Mouse (Mus musculus) megakaryocyte-erythroid progenitor cell, adult 5-6 weeks (primary cell): ENCODE results near the gene AI597479. TPM values are rescaled to one million over a fixed set of nuclear protein-coding genes. Genes with fewer than 3 reads are reported as not detected.
"Not testable (repeated sequence)": the region's sequence is repeated elsewhere in the genome, so short reads cannot be mapped to it uniquely, and the experiment has no call there.

ENCODE experiments used
- ATAC-seq: replicated peaks from 2 replicates; pipeline ENCODE4 v1.8.0; 2016; ENCODE audit warnings: mild to moderate bottlenecking, inconsistent platforms; ENCODE audit not compliant: severe bottlenecking, poor library complexity, low FRiP score, low TSS enrichment
- total RNA-seq, 2 experiments: library from RNA; stranded (forward) in 1 of 2; stranded (reverse) in 1 of 2; fragments of 200-1000, 215-1000 nt in 1 of 2; fragments of >200 nt in 1 of 2; fragmentation: Nextera tagmentation in 1 of 2; gene quantifications; 2 replicates each; pipeline ENCODE4 v1.2.3; 2014 to 2017

Gene AI597479
- total RNA-seq, 2 experiments from 2014 or later, result 12.5 to 20.3 TPM

DNA sequence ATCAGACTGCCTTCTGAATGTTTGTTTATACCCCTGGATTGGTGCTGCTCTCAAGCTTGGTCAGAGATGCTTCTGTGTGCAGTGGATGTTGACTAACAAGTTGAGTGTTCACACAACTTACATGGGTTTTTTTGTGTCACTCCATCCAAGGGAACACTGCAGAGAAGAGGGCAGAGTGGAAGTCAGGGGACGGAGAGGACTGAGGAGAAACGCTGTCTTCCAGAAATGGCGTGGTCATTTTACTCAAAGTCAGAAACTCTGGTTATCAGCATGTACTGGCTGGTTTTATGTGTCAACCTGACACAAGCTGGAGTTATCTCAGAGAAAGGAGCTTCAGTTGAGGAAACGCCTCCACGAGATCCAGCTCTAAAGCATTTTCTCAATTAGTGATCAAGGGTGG is 22.4 kb downstream of the AI597479 start:
- no peak for ATAC-seq

DNA sequence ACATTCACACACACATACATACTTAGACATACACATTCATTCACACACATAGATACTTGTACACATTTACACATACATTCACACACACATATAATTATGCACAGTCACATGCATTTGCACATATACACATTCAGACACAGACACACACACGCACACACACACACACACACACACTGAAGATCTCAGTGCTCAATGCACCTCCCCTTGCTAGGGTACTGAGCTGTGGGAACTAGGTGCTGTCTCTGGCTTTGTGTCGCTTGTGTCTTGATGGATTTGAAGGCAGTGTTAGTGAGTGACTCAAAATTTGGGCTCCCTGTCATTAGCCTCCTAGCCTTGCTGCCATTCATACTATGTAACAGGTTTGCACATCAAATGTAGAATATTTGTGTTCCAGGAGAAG is 24.1 kb downstream of the AI597479 start:
- no peak for ATAC-seq

DNA sequence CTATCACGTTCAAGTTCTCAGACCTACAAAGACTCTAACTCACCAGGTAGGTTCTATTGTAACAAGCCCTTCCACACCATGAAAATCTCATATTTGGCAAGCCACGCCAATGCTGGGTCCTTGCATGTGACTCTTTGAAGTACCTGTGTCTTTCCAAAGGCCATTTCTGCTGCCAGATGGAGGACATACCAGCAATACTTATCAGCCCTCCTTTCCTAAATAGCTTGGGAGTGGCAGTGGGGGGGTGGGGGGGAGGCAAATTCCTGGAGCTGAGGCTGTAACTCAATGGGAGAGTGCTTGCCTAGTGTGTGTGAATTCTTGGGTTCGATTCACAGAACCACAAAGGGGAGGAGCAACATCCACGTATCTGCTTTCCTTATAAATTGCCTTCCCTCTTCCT is 26.2 kb downstream of the AI597479 start:
- ATAC-seq, result no peak

DNA sequence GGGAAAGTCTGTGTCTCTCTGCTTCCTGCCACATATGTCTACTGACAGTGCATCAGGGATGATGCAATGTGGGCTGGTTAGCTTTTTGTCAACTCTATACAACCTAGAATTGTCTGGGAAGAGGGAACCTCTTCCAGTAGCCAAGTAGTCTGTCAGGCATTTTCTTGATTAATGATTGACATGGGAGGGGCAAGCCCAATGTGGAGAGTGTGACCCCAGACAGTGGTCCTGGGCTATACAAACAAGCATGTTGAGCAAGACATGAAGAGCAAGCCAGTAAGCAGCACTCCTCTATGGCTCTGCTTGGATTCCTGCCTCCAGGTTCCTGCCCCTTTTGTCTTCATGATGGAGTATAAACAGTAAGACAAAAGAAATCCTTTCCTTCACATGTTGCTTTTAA is 28.7 kb downstream of the AI597479 start:
- ATAC-seq, result no peak

DNA sequence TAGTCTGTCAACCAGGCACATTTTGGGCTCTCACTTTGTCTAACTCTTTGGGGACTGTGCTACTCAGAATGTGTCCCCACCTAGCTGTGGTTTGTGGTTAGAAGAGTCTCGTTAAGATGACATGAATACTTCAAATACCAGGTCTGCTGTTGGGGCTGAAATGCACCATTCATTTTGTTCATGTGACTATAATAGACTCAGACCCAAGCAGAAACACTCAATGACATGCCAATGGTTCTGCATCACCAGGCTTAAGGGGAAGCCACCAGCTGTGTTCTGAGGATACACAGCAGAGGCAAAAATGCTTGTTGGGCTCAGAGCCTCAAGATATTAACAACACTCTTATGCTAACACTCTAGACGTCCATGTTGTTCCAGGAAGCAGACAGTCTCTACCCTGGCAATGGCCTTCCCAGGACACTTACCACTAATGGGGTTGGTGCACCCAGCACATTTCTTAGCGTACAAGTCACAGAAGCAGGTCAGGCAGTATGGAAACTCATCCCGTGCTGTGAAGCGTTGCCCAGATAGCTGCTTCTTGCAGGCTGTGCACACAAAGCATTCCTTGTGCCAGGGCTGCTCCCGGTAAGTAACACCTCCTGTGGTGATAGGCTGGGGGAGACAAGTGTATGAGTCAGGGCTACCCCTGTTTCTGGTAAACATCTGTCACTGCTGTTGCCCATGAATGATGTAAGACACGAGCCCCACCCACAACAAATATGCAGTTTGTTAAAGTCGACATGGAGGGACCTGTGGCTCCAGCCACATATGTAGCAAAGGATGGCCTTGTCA is 29.5 kb downstream of the AI597479 start:
- no peak for ATAC-seq

DNA sequence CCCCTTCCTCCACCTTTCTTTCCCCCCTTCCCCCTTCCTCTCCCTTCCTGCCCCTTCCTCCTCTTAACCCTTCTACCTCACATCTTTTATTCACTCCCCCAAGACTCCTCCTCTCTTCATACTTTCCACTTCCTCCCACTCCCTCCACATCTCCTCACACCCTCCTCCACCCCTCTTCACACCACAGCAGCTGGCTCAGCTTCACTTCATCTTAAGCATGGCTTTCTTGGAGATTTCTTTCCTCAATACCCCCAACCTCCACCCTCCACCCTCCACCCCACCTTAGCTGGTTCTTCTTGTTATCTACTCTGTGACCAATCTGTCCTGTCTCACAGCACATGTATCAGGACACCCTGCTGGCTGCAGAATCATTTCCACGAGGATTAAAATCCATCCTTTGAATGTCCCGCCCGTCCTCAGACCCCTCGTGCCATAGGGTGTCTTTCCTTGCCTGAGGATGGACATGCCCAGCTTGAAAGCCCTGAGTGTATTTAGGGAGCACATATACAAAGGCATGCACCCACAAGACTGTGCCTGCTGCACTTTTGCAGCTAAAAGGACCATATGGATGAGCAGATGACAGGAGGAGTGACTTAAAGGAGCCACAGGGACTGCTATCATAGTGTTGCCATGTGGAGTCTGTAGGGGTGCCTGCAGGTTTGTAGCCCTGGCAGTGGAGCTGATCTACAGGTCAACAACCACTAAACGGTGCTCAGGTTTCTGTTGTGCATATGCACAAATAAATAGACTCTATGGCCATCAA is 31.9 kb downstream of the AI597479 start:
- ATAC-seq, result no peak

DNA sequence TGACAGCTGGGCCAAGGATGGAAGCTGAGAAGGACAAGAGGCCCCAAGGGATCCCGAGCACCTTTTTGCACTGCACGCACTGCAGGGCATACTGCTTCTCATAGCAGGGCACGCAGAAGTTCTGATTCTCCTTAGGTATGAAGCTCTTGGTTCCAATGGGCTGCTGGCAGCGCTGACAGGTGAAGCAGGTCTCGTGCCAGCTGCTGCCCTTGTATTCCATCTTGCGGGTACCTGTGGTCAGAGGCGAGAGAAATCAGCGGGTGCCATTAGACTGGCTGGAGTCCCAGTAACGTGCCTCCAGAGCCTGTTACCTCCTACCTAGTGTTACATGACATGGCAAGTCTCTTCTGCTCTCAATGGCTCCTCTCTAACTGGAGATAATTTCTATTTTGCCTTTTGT is 33.1 kb downstream of the AI597479 start:
- no peak for ATAC-seq

DNA sequence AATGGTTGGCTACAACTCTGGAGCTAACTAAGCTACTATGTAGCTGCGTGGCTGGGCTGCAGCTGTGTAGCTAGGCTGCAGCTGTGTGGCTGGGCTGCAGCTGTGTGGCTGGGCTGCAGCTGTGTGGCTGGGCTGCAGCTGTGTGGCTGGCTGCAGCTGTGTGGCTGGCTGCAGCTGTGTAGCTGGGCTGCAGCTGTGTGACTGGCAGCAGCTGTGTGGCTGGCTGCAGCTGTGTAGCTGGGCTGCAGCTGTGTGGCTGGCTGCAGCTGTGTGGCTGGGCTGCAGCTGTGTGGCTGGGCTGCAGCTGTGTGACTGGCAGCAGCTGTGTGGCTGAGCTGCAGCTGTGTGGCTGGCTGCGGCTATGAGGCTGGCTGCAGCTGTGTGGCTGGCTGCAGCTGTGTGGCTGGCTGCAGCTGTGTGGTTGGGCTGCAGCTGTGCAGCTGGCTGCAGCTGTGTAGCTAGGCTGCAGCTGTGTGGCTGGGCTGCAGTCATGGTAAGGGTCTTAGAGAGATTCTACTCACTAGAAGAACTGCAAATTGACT is 38.0 kb downstream of the AI597479 start:
- not testable (repeated sequence) for ATAC-seq

DNA sequence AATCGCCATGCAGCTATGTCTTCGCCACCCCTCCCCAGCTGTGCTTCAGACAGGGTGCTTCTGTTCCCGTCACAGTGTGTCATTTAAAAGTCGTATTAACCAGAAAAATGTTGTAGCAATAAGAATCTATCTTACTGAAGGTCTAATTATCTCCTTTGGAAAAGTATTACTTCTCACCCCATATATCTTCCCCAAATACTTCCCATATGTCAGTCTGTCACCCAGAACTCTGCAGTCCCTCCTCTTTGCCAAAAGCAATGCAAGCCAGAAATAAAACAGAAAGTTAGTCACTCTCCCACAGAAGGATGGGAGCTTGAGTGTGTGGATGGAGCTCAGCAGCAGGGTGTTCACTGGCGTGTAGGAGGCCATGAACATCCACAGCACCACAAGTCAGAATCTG is 38.8 kb downstream of the AI597479 start:
- ATAC-seq, result no peak

DNA sequence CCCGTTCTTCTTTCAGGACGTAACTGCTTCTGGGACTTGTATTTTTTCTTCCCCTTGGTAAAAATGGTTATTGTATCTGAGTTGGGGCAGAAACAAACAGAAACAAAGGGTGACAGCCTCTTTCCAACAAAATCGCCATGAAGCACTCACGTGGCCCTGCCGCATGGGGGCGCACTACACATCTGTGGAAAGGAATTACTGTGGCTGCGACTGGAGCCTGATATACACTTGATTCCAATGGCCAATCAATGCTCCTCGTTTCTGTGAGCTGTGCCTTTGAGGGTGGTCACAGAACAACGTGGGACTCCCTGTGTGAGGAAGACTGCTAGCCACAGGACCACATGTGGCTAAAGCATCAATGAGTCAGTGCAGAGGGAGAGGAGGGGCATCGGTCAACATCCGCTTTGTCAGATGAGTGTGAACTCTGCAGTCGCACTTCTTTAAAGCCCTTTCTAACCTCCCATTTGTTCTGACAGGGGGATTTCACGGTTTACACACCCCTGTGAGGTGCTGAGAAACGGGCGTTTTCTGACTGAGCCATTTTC is 39.8 kb downstream of the AI597479 start:
- ATAC-seq, result no peak

DNA sequence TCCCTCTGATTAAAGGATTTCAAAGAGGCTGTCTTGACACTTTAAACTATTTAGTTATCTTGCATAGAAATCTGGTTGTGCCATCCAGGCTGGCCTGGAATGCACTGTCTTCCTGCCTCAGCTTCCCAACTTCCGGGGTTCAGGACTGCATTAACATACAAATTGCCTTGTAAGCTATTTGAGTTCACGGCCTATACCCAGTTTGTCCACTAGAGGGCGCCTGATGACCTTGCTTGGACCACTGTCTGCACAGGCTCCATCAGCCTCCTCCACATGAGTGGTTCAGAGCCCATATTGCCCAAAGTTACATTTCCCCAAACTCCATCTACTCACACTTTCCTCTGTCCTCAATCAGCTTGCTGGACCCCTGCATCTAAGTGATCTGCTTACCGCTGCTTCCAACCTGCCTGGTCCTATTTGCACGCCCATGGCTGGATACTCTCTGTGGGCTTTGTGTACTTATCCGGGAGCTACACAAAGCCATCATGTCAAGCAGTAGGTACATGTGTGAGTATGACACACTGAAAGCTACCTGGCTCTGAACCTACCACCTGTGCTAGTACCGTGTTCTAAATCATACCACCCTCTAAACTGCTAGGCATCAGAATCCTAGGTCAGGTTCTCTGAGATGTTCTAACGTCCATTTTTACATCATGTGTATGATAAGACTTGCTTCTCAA is 41.2 kb downstream of the AI597479 start:
- peak; percentile 93 for ATAC-seq

DNA sequence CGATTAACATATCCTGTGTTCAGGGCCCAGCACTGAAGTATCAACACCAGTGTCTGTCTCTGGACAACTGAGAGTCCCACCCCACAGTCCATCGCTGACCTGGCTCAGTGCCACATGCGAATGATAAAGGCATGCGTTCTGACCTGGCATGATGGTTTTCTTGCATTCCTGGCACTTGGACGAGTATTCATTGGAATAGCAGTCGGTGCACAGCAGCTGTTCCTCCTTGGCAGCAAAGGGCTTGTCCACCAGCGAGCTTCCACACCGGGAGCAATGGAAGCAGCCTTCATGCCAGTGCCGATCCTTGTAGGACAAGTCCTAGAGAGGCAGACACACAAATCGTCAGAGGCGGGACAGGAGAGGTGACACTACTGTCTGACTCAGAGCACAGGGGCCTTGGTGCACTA is 43.0 kb downstream of the AI597479 start:
- ATAC-seq, result no peak

DNA sequence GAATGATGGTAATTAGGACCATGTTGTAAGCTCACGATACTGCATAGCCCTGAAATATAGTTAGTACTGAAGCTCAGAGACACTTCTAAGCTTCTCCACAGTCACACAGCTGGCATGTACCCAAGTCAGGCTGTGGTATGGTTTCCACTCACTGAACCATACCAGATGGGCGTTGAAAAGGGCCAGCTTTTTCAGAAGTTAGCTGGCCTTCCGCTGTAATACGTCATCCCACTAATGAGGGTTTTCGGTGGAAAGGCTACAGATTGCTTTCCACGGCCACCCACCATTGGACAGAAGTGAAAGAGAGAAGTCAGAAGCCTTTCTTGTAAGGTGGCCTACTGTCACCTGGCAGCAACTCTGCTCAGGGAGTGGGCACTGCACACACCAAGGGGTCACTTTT is 44.3 kb downstream of the AI597479 start:
- ATAC-seq, result no peak

DNA sequence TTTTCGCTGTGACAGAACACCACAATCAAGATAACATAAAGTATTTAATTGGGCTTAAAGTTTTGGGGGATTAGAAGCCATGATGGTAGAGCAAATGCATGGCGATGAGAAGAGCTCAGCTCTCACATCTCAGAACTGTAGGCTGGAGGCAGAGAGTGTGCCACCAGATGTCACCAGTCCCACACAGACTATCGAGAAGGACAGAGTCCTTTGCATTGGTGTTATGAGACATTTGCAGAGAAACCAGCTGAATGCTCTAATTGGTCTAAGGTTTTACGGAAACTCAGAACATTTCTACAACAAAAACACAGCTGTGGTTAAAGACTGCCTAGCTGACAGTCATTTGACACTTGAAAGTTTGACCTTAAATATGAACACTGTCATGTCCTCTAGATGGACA is 44.8 kb downstream of the AI597479 start:
- no peak for ATAC-seq

DNA sequence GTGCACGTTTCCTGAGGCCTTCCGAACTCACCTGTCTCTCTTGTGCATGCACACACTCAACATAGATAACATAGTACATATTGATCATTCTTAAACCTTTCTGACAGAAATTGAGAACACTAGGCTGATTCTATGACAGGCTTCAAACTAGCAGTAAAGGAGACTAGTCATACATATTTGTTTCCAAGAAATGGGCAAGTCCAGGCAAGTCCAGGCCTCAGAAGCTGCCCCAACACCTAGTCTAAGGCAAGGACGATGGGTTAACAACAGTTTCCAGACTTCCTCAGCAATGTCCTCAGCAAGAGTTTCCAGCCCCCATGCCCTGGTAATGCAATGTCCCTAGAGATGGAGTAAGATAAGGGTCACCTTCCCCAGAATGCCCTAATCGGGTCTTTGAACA is 45.3 kb downstream of the AI597479 start:
- no peak for ATAC-seq

DNA sequence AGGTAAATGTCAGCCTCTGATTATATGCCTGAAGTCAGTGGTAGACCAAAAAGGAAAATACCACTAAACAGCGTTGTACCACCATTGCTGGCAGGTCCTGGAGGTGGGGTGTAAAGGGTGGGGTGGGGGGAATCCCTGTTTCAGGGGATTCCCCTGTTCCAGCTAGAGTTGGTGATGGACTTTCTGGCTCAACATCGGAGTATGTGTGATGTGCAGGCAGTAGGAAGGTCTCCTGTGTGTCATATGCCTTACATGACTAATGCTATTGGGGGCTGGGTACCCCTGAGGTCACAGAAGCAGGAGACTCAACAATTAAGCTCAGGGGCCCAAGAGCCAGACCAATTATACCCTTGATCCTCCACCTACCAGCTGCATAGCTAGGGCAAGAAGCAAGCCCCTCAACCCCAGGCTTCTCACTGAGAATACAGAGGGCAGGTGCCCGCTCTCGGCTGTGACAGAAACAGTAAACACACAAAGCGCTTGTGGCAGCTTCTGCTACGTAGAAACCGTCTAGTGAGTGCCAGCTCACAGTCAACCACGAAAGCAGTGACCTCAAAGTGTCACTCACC is 45.9 kb downstream of the AI597479 start:
- no peak for ATAC-seq

DNA sequence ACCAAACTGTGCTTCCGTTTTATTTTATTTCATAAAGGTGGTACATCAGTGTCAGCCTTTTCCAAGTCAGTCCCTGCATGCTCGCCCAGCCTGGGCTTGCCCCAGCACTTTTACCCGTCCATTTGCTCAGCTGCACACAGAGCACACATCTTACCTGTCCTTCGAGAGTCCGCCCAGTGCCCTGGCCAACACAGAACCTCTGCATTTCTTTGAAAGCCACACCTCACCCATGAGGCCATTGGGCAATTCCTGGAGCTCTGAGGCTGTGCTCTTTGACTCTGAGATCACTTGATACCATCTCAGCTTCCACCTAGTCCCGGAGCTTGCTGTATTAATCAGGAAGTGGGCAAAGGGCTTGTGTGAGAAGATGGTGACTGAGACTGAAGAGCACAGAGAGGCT is 46.9 kb downstream of the AI597479 start:
- ATAC-seq, result no peak

DNA sequence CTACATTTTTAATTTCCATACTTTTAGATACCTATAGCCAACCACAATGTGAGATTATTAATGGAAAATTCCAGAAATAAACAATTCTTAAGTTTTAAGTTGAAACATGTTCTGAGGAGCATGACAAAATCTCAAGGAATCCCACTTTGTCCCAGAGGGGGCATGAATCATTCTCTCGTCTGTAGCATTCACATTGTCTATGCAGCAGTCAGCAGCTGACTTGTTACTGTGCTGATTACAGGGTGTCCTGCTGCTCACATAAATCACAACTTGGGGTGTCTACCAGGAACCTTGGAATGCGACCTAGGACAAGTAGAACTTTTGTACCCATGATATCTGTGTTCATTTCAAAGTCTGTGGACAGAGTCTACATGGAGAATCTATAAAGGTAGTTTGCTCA is 49.0 kb downstream of the AI597479 start:
- no peak for ATAC-seq

DNA sequence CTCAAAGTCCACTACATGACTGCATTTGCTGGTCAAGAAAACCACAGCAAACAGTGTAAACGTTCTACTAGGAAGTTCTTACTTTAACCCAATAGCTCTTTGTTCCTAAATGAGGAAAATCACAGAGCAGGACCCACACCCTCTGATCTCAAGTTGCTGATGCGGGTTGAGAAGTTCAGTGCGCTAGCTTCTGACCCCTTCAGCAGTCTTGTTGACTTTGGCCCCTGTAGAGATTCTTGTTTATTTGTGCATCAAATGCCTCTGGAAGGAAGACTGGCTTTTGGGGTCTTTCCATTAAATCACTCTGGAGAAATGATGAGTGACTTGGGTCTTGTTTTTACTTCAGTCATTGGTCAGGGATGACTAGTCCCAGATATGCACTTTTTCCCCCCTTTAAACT is 51.7 kb downstream of the AI597479 start:
- no peak for ATAC-seq

DNA sequence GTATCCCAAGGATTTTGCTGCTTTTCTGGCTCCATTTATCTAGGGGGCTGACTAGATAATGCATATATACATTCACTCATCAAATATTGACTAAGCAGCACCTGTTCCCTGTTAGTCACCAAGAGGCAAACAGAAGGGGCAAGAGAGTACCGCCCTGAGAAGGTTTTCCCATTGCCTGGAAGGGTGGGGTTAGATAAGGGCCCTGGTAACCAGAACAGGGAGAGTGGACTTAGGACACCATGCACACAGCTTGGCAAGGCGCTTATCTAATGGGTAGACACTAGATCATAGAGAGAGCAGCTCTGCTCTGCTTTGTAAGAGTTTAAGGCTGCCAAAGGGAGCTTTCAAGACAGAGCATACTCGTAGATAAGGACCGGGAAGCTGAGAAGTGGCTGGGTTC is 54.1 kb downstream of the AI597479 start:
- ATAC-seq, result no peak
